Mouse (Mus musculus): ENCODE measurements around the gene Gm35549. TPM values are rescaled to one million over a fixed set of nuclear protein-coding genes. Genes with fewer than 3 reads are reported as not detected.

Gm35549 gene
- polyA plus RNA-seq (2014; fragmentation: Nextera tagmentation; extraction: Ambion mirVana), result 0.47 and 0.51 TPM in 2 replicates

DNA sequence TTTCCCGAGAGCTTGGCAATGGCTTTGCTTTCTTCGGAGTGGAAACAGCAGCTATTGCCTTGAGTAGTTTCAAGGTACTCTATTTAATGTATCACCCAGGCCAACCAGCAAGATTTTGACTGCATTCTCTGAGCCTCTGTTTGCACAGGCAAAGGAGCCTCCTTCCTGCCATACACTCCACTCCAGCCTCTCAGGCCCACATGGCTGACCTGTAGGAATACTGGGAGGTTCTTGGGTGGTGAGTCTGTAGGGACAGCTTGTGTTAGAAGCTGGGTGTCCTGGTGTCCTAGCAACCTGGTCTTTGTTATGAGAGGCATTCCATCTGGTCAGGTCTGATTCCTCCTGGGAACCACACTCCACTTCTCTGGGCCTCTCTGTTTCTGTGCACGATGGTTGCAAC lies at the start of gene Gm35549:
TSS of gene Gm35549 (minus strand) at position 276 of the 400 bp plus-strand sequence.
- 76% methylated on average over 3 of the region's 3 CpGs for WGBS (ENCODE audit: insufficient replicate concordance)
- peaks cover 3% of the 10 kb centered on the region for H3K36me3 ChIP-seq (ENCODE audit: control insufficient read depth, insufficient read depth, low read length)
- H3K27me3 ChIP-seq (ENCODE audit: control insufficient read depth, insufficient read depth, low read length), result no peaks in the 10 kb centered on the region
- ATAC-seq (replicated peaks; ENCODE audit: insufficient number of reproducible peaks, low FRiP score, low TSS enrichment), result no peak
- H3K9ac ChIP-seq (ENCODE audit: low read depth, low read length), result no peak within 1 kb of the TSS
- H3K27ac ChIP-seq (ENCODE audit: low read depth, low read length), result no peak within 1 kb of the TSS
- no peak within 1 kb of the TSS for H3K4me3 ChIP-seq (ENCODE audit: low read depth, low read length)
- no peaks in the 10 kb centered on the region for H3K4me1 ChIP-seq (ENCODE audit: control insufficient read depth, insufficient read depth, low read length)
- no peak within 1 kb of the TSS for H3K4me2 ChIP-seq
- H3K9me3 ChIP-seq (replicated peaks; ENCODE audit: control insufficient read depth, low read length), result no peaks in the 10 kb centered on the region

DNA sequence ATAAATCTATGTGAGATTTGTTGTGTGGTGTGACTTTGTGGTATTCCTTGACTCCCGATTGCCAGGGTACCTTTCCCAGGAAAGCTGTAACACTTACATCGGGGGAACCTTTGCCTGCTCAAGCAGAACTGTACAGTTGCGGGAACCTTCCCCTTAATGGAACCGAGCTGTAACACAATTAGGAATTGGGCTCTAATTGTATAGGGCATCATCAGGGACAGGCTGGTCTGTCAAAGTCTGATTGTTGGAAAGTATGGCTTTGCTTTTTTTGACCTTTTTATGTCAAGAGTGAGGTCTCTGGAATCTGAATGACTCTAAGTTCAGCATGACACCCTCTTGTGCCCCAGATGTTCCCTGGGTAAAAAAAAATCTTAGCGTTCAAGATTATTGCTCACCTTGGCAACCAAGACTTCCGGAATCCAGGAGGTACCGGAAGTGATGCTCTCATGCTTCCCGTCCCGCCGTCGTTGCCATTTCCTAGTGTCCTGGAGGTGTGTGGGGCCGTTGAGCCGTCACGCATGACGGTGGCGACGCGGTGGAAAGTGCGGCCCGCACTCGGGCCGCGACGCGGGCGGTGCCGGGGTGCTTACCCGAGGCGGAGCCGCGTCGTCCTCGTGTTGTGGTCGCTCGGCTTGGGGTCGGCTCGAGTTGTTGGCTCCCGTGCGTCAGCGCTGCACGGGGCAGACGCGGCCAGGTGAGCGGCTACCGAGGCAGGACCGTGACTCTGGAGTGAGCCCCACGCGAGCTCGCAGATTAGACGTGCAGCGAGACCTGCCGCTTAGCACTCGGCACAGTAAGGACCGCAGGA lies 42.7 kb upstream of the Gm35549 start:
- peak; percentile 59 for ATAC-seq (replicated peaks; ENCODE audit: insufficient number of reproducible peaks, low FRiP score, low TSS enrichment)
- no peaks in the 10 kb centered on the region for H3K27me3 ChIP-seq (ENCODE audit: control insufficient read depth, insufficient read depth, low read length)
- peak overlapping the region; percentile 90 for H3K9ac ChIP-seq (ENCODE audit: low read depth, low read length)
- WGBS (ENCODE audit: insufficient replicate concordance), result 7% methylated on average over 54 of the region's 54 CpGs
- H3K4me2 ChIP-seq, result peak overlapping the region; percentile 91
- no peaks in the 10 kb centered on the region for H3K36me3 ChIP-seq (ENCODE audit: control insufficient read depth, insufficient read depth, low read length)
- no peaks in the 10 kb centered on the region; the same call in 1 of the 2 replicates for H3K9me3 ChIP-seq (replicated peaks; ENCODE audit: control insufficient read depth, low read length)
- no peaks in the 10 kb centered on the region for H3K4me1 ChIP-seq (ENCODE audit: control insufficient read depth, insufficient read depth, low read length)
- no peak overlapping the region for H3K27ac ChIP-seq (ENCODE audit: low read depth, low read length)
- peak overlapping the region; percentile 77 for H3K4me3 ChIP-seq (ENCODE audit: low read depth, low read length)

DNA sequence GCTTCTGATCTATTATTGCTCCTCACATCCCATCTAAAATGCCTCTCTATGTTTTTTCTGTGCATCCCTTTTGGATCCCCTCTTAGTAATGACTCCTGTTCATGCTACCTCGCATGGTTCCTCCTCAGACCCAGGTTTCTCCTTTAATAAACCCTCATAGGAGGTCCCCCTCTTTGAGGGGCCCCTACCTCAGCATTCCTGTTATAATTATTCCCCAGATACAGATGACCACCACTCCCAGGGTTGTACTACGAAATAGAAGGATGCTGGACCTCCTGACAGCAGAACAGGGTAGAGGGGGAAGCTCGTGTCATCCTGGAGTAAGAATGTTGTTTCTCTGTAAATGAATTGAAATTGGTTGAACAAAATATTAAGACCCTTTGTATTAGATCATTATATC lies 41.5 kb upstream of the Gm35549 start, which contains the start of gene Zkscan7:
TSS of gene Zkscan7 (plus strand) at position 301 of the 400 bp plus-strand sequence.
- Histone ChIP-seq H3K9ac (ENCODE audit: low read depth, low read length) (peak within 1 kb of the TSS; percentile 90; the same call in 1 of the 2 replicates), H3K4me3 (ENCODE audit: low read depth, low read length) (peak within 1 kb of the TSS; percentile 77), H3K4me2 (peak within 1 kb of the TSS; percentile 91), H3K36me3 (ENCODE audit: control insufficient read depth, insufficient read depth, low read length) (no peaks in the 10 kb centered on the region), H3K27ac (ENCODE audit: low read depth, low read length) (no peak within 1 kb of the TSS), H3K4me1 (ENCODE audit: control insufficient read depth, insufficient read depth, low read length) (no peaks in the 10 kb centered on the region), H3K9me3 (replicated peaks; ENCODE audit: control insufficient read depth, low read length) (no peaks in the 10 kb centered on the region; the same call in 1 of the 2 replicates), H3K27me3 (ENCODE audit: control insufficient read depth, insufficient read depth, low read length) (no peaks in the 10 kb centered on the region)
- WGBS (ENCODE audit: insufficient replicate concordance), result 77% methylated on average over 3 of the region's 3 CpGs
- no peak for ATAC-seq (replicated peaks; ENCODE audit: insufficient number of reproducible peaks, low FRiP score, low TSS enrichment)

DNA sequence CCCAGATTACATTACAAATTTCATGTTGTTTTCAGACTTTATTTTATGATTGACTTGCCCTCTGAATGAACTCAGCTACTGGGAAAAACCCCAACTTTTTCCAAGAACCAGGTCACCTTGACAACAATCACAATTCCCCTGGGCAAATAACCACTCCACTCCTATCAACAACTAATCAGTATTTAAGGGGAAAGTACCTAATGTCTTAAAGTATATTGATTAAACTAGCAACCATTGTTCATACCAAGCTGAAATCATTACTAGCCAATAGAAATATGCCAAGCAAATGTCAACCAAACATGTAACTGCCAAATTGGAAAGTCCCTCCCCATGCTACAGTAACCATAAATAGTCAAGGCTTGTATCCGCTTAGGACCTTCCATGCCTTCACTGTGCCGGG lies 31.3 kb upstream of the Gm35549 start:
- 75% methylated on average over 2 of the region's 2 CpGs for WGBS (ENCODE audit: insufficient replicate concordance)
- no peak overlapping the region for H3K4me2 ChIP-seq
- no peaks in the 10 kb centered on the region for H3K36me3 ChIP-seq (ENCODE audit: control insufficient read depth, insufficient read depth, low read length)
- no peaks in the 10 kb centered on the region for H3K27me3 ChIP-seq (ENCODE audit: control insufficient read depth, insufficient read depth, low read length)
- no peak overlapping the region for H3K4me3 ChIP-seq (ENCODE audit: low read depth, low read length)
- H3K27ac ChIP-seq (ENCODE audit: low read depth, low read length), result no peak overlapping the region
- no peak for ATAC-seq (replicated peaks; ENCODE audit: insufficient number of reproducible peaks, low FRiP score, low TSS enrichment)
- H3K4me1 ChIP-seq (ENCODE audit: control insufficient read depth, insufficient read depth, low read length), result no peaks in the 10 kb centered on the region
- no peaks in the 10 kb centered on the region for H3K9me3 ChIP-seq (replicated peaks; ENCODE audit: control insufficient read depth, low read length)
- H3K9ac ChIP-seq (ENCODE audit: low read depth, low read length), result no peak overlapping the region

DNA sequence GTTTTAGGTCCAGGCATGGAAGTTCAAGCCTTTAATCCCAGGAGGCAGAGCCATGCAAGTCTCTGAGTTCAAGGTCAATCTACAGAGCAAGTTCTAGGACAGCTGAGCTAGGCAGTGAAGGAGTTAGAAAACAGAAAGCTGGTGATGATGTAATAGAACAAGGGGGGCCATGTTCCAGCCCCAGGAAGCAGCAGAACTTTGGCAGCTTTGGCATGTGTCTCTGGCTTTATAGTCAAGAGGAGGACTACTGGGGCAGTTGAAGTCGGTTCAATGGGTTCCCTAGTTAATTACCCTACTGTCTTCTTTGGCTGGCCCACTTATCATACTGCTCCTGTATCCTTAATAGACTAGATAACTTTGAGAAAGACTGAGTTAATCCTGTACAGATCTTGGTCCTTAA lies 30.8 kb upstream of the Gm35549 start:
- Histone ChIP-seq H3K9me3 (replicated peaks; ENCODE audit: control insufficient read depth, low read length) (no peaks in the 10 kb centered on the region), H3K4me3 (ENCODE audit: low read depth, low read length) (no peak overlapping the region), H3K36me3 (ENCODE audit: control insufficient read depth, insufficient read depth, low read length) (no peaks in the 10 kb centered on the region), H3K4me1 (ENCODE audit: control insufficient read depth, insufficient read depth, low read length) (no peaks in the 10 kb centered on the region), H3K27ac (ENCODE audit: low read depth, low read length) (no peak overlapping the region), H3K4me2 (no peak overlapping the region), H3K27me3 (ENCODE audit: control insufficient read depth, insufficient read depth, low read length) (no peaks in the 10 kb centered on the region), H3K9ac (ENCODE audit: low read depth, low read length) (no peak overlapping the region)
- 82% methylated on average over 1 of the region's 1 CpGs for WGBS (ENCODE audit: insufficient replicate concordance)
- ATAC-seq (replicated peaks; ENCODE audit: insufficient number of reproducible peaks, low FRiP score, low TSS enrichment), result no peak

DNA sequence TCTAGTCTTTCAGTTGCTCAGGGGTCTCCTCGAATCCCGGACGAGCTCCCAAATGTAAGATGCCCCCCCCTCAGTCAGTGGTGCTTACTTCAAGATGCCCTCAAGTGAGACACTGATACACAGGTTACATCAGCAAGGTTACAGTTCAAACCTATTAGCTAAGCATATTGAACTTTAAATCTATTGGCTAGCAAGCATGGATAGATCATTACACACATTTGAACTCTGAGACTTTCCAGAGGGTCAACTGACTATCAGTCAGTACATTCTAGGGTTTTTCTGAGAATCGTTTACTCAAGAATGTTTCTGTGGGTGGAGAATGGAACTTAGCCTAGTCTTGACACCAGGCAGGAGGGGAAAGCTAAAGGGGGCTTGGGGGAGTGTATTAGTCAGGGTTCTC lies 28.8 kb upstream of the Gm35549 start:
- no peak for ATAC-seq (replicated peaks; ENCODE audit: insufficient number of reproducible peaks, low FRiP score, low TSS enrichment)
- Histone ChIP-seq H3K27me3 (ENCODE audit: control insufficient read depth, insufficient read depth, low read length) (no peaks in the 10 kb centered on the region), H3K4me3 (ENCODE audit: low read depth, low read length) (no peak overlapping the region), H3K9ac (ENCODE audit: low read depth, low read length) (no peak overlapping the region), H3K9me3 (replicated peaks; ENCODE audit: control insufficient read depth, low read length) (no peaks in the 10 kb centered on the region), H3K36me3 (ENCODE audit: control insufficient read depth, insufficient read depth, low read length) (no peaks in the 10 kb centered on the region), H3K4me1 (ENCODE audit: control insufficient read depth, insufficient read depth, low read length) (no peaks in the 10 kb centered on the region), H3K27ac (ENCODE audit: low read depth, low read length) (no peak overlapping the region), H3K4me2 (no peak overlapping the region)
- WGBS (ENCODE audit: insufficient replicate concordance), result 82% methylated on average over 4 of the region's 4 CpGs

DNA sequence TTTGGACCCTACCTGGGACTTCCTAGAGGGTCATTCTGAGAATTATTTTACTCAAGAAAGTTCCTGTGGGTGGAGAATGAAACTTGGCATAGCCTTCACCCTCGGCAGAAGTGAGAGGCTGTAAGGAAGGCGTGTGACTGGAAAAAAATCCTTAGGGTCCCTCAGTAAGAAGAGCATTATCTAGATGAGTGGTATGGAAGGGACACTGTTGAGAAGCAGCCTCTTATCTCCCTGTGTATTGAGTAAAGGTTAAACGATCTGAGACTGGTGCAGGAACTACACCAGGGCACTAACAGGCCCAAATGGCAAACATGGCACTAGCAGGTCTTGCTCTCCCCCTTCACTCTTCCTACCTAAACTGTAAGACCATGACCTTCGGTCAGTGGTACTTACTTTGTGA lies 22.4 kb upstream of the Gm35549 start:
- Histone ChIP-seq H3K4me2 (peak overlapping the region; percentile 82), H3K27ac (ENCODE audit: low read depth, low read length) (no peak overlapping the region)
- WGBS (ENCODE audit: insufficient replicate concordance), result 81% methylated on average over 4 of the region's 4 CpGs

DNA sequence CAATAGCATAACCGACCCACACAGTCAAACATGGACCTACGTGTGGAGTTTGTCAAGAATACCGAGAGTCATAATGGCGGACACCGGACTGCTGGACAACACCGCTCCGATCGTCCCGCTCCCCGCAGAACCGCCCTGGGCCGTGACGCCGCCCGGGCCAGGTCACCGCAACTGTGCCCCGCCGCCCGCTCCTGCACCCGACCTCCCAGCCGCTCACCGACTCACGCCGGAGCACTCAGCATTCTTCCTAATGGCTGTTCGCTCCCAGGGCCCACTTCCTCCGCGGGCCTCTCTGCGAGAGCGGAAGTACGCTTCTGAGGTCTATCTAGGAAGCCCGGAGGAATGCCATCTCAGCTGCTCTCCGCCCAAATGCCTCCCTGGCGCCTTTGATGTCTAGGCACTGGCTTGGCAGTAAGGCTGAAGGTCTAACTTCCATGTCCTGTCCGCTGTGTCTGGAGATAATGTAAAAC lies 21.9 kb upstream of the Gm35549 start, which contains the start of gene Zfp445:
TSS of gene Zfp445 (minus strand) at position 310 of the 470 bp plus-strand sequence.
- peak within 1 kb of the TSS; percentile 90 for H3K9ac ChIP-seq (ENCODE audit: low read depth, low read length)
- no peaks in the 10 kb centered on the region for H3K27me3 ChIP-seq (ENCODE audit: control insufficient read depth, insufficient read depth, low read length)
- peak within 1 kb of the TSS; percentile 72 for H3K4me3 ChIP-seq (ENCODE audit: low read depth, low read length)
- peaks cover 17% of the 10 kb centered on the region for H3K36me3 ChIP-seq (ENCODE audit: control insufficient read depth, insufficient read depth, low read length)
- peak; percentile 87 for ATAC-seq (replicated peaks; ENCODE audit: insufficient number of reproducible peaks, low FRiP score, low TSS enrichment)
- H3K9me3 ChIP-seq (replicated peaks; ENCODE audit: control insufficient read depth, low read length), result peaks cover 3% of the 10 kb centered on the region; the same call in 1 of the 2 replicates
- H3K27ac ChIP-seq (ENCODE audit: low read depth, low read length), result peak within 1 kb of the TSS; percentile 60
- H3K4me2 ChIP-seq, result peak within 1 kb of the TSS; percentile 82
- peaks cover 16% of the 10 kb centered on the region for H3K4me1 ChIP-seq (ENCODE audit: control insufficient read depth, insufficient read depth, low read length)
- 1% methylated on average over 34 of the region's 34 CpGs for WGBS (ENCODE audit: insufficient replicate concordance)

More for the DNA sequence above, 22.4 kb upstream of the Gm35549 start:
- Histone ChIP-seq H3K36me3 (ENCODE audit: control insufficient read depth, insufficient read depth, low read length) (peaks cover 13% of the 10 kb centered on the region), H3K9ac (ENCODE audit: low read depth, low read length) (peak overlapping the region; percentile 90), H3K4me3 (ENCODE audit: low read depth, low read length) (peak overlapping the region; percentile 72), H3K27me3 (ENCODE audit: control insufficient read depth, insufficient read depth, low read length) (no peaks in the 10 kb centered on the region), H3K4me1 (ENCODE audit: control insufficient read depth, insufficient read depth, low read length) (peaks cover 16% of the 10 kb centered on the region), H3K9me3 (replicated peaks; ENCODE audit: control insufficient read depth, low read length) (no peaks in the 10 kb centered on the region)
- no peak for ATAC-seq (replicated peaks; ENCODE audit: insufficient number of reproducible peaks, low FRiP score, low TSS enrichment)
